Mouse (Mus musculus): Measurements from ENCODE around the gene Ccdc115.

The Ccdc115 gene

DNA sequence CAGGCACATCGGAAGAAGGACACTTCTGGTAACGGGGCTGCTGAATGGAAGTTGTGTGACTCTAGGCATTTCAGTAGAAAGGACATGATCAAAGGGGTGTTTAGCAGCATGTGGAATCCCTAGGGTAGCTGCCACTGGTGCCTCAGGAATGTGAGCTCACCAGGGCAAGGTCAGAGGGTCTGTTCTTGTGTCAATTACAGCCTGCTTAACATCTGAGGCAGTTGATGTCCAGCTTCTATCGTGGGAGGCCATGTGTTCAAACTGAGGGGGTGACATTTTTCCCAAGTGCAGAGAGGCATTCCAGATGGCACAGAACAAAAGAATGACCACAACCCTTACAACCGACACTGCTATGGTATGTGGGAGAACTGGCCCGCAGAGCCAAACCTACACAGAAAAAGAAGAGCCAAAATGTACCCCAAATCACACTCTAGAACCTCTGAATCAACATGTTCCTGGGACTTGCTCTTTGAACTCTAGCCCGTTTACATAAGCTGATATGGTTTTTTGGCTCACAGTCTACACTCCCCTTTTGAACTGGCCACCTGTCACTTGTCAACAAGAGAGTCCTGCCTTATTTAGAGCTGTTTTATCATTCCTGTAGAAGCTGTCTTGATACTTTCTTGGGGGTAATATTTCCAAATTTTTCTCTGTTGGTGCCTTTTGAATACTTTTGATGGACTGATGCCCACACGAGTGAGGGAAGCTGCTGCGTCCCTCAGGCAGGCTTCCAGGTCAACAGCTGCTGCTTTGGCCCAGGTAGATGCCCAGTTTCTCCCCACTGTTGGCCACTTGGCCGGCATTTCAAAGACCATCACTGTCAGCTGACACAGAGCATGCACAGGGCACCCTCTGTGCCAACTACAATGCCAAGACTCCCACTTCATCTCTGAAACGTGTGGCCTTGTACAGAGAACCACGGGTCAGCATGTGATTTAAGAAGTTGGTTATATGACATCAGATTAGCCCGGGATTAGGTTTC is 51.8 kb downstream of the Ccdc115 start:
- in situ Hi-C loops (cut with MboI, MseI): no loop called here
